Mouse (Mus musculus): ENCODE measurements around the gene Bmf. TPM values are rescaled to one million over a fixed set of nuclear protein-coding genes. Genes with fewer than 3 reads are reported as not detected.
A peak's percentile ranks its signal among the peaks of the same experiment; 100 is the strongest.

The Bmf gene
- polyA plus RNA-seq, 1 experiment from 2014 or later: 4.3 TPM

DNA sequence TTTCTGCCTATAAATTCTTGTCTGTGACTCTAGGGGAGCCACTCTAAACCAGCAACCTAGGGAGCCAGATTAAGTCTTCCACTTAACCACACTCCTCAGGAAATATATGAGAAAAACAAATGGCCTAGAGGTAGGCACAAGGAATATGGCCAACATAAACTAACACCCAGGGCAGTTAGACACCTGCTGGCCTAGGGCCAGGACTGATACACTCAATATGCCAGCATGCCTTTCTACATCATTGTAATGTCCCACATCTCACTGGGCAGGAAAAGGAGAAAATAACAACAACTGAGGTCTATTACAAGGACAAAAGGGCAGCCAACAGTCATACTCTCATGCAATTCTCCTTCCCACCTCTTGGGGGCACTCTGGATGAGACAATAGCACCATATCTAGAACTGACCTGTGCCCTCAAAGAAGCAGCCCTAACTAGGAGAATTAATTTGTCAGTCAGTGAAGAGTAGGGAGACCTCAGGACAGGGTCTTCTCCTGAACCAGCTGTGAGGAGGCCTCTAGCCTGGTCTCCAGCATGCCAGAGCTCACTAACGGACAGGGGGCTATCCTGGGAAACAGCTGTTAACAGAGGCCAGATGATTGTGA lies 6.4 kb downstream of the Bmf start:
- H3K27me3 ChIP-seq (replicated peaks): 0 out of 2 replicates have a peak, but pooled peaks cover 6% of the 10 kb centered on the region
- H3K4me3 ChIP-seq: no peak overlapping the region
- no peaks in the 10 kb centered on the region for H3K9me3 ChIP-seq
- H3K4me2 ChIP-seq: no peak overlapping the region
- peaks cover 34% of the 10 kb centered on the region for H3K4me1 ChIP-seq
- no peaks in the 10 kb centered on the region for H3K36me3 ChIP-seq (replicated peaks)
- ATAC-seq (replicated peaks): no peak
- WGBS: 93% methylated on average over 1 of the region's 1 CpGs
- no peak overlapping the region for H3K9ac ChIP-seq
- no peak overlapping the region for H3K27ac ChIP-seq

DNA sequence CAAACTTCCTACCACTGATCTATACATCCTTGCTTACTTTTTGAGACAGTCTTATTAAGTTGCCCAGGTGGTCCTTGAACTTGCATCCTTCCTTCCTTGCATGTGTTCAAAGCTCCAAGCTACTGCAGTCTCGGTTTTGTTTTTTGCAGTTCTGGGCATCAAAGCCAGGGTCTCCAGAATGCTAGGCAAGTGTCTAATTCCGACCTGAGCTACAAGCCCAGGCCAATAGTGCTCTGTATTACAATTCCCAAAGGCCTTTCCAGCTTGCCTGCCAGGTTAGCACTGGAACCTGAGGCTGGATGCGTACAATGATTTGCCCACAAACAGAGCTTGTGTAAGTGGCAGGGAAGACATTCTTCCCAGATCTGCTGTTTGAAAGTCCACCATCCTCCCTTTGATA lies 7.8 kb downstream of the Bmf start:
- Histone ChIP-seq H3K9ac (no peak overlapping the region), H3K4me2 (no peak overlapping the region), H3K27me3 (replicated peaks) (no peaks in the 10 kb centered on the region), H3K4me1 (peaks cover 28% of the 10 kb centered on the region), H3K27ac (no peak overlapping the region), H3K9me3 (no peaks in the 10 kb centered on the region), H3K4me3 (no peak overlapping the region), H3K36me3 (replicated peaks) (no peaks in the 10 kb centered on the region)
- ATAC-seq (replicated peaks): no peak
- 84% methylated on average over 3 of the region's 3 CpGs for WGBS

DNA sequence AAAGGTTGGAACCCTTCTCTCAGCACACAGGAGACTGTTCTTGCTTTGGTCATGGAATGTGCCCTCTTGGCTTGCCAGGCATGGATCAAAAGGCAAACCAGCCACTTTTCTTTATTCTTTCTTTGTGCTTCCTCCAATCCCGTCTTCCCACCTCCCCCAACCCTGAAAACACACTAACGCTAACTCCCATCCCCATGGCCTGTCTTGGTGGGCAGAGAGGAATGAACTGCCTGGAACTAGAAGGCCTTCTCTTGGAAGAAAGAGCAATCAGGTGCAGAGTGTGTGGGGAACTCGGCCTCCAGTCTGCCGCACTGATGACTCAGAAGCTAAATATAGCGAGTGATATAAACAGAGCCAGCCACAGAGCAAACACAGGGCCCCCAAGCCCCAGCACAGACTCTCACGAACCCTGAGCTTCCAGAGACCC lies 8.8 kb downstream of the Bmf start:
- peaks cover 23% of the 10 kb centered on the region for H3K4me1 ChIP-seq

DNA sequence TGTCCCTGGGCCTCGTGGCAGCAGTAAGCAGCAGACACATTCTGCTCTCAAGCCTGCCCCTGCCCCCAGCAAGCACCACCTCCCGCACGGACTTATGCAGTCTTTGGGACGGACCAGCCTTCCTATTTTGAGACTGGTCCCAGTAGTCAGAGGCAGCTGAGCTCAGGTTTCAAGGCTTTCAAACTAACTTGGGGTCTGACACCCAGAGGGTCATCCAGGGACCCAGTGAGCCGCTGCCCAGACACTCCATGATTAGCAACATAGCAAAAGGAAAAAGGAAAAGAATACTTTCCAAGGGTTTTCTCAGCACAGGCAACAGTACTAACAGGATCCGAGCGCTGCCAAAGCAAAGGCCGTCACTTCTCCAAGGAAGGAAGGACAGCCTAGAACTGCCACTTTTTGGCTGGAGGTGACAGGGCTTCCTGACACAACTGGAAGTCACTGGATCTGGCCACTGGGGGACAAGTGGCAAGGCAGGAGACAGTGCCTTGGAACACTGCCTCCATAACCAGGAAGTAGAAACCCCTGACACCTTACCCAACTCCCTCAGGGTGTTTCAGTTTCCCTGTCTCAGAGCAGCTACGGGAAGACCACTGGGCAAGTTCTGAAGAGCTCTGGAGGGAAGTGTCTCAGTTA lies 9.5 kb downstream of the Bmf start:
- H3K27ac ChIP-seq: no peak overlapping the region
- 52% methylated on average over 9 of the region's 9 CpGs for WGBS
- H3K9me3 ChIP-seq: no peaks in the 10 kb centered on the region
- H3K4me1 ChIP-seq: peaks cover 17% of the 10 kb centered on the region
- H3K9ac ChIP-seq: no peak overlapping the region
- no peaks in the 10 kb centered on the region for H3K27me3 ChIP-seq (replicated peaks)
- ATAC-seq (replicated peaks): no peak
- H3K36me3 ChIP-seq (replicated peaks): no peaks in the 10 kb centered on the region
- H3K4me3 ChIP-seq: no peak overlapping the region
- H3K4me2 ChIP-seq: no peak overlapping the region

More for the DNA sequence above, 8.8 kb downstream of the Bmf start:
- no peak overlapping the region for H3K4me2 ChIP-seq
- no peak overlapping the region for H3K27ac ChIP-seq
- H3K9me3 ChIP-seq: no peaks in the 10 kb centered on the region
- no peak for ATAC-seq (replicated peaks)
- WGBS: 60% methylated on average over 6 of the region's 6 CpGs
- no peak overlapping the region for H3K4me3 ChIP-seq
- H3K36me3 ChIP-seq (replicated peaks): no peaks in the 10 kb centered on the region
- no peak overlapping the region for H3K9ac ChIP-seq
- no peaks in the 10 kb centered on the region for H3K27me3 ChIP-seq (replicated peaks)

DNA sequence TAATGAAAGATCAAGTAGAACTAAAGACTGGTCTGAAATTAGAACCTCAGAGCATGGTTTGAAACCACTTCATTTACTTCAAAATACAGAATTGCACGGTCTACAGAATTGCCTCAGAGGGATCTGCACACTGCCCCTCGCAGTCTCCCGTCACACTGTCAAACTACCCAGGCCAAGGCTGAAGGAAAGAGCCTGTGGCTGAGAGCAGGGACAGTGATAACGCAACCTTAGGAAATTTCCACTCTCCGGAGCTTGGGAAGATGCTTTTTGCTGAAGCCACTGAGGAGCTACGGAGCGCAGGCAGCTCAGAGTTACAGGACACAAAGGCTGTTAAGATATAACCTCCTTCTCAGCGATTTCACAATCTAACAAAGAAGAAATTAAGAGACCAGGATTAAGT lies 10.4 kb downstream of the Bmf start:
- no peak for ATAC-seq (replicated peaks)
- Histone ChIP-seq H3K36me3 (replicated peaks) (no peaks in the 10 kb centered on the region), H3K4me3 (no peak overlapping the region), H3K4me1 (peaks cover 7% of the 10 kb centered on the region), H3K9ac (no peak overlapping the region), H3K9me3 (no peaks in the 10 kb centered on the region), H3K27me3 (replicated peaks) (no peaks in the 10 kb centered on the region), H3K4me2 (no peak overlapping the region), H3K27ac (no peak overlapping the region)
- 79% methylated on average over 8 of the region's 8 CpGs for WGBS

DNA sequence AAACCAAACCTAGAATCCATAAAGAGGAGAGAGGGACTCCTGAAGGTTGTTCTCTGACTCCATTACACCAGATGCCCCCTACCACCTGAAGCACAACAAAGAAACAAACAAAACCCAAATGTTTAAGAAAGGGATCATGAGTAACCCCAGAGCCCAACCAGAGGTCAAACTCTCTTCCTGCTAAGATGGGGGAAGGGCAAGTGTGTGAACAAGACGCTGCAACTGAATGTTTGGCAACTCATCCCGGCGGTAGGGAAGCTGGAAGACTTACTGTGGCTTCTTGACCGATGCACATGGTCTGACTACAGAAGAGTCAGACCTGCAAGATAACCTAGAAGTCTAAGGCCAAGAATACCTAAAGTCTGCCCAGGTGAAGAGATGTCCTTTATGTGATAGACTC lies 12.3 kb downstream of the Bmf start:
- H3K9me3 ChIP-seq: no peaks in the 10 kb centered on the region
- WGBS: 59% methylated on average over 4 of the region's 4 CpGs
- no peak overlapping the region for H3K9ac ChIP-seq
- H3K4me1 ChIP-seq: peaks cover 15% of the 10 kb centered on the region
- H3K27me3 ChIP-seq (replicated peaks): no peaks in the 10 kb centered on the region
- H3K36me3 ChIP-seq (replicated peaks): no peaks in the 10 kb centered on the region
- H3K4me2 ChIP-seq: no peak overlapping the region
- ATAC-seq (replicated peaks): no peak
- H3K27ac ChIP-seq: no peak overlapping the region
- H3K4me3 ChIP-seq: no peak overlapping the region

DNA sequence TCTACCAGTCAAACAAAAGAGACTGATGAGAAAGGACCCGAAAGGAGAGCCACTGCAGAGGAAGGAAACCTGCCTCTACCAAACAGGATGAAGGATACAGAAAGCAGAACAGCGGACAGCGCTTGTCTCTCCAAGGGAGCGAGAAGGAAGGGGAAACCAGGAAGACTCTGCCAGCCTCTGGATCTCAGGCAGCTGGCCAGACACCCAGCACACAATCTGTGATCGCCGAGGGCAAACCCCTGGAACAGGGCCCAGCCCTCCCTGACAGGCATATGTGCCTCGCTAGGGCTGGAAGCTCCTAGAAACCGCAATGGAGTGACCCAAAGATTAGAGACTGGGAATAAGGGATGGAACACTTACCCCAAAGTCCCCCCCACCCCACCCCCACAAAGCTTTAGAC lies 12.9 kb downstream of the Bmf start:
- no peak for ATAC-seq (replicated peaks)
- H3K4me3 ChIP-seq: no peak overlapping the region
- 73% methylated on average over 8 of the region's 8 CpGs for WGBS
- H3K9me3 ChIP-seq: no peaks in the 10 kb centered on the region
- H3K4me1 ChIP-seq: peaks cover 19% of the 10 kb centered on the region
- no peak overlapping the region for H3K27ac ChIP-seq
- H3K27me3 ChIP-seq (replicated peaks): no peaks in the 10 kb centered on the region
- H3K9ac ChIP-seq: no peak overlapping the region
- no peaks in the 10 kb centered on the region for H3K36me3 ChIP-seq (replicated peaks)
- H3K4me2 ChIP-seq: no peak overlapping the region

DNA sequence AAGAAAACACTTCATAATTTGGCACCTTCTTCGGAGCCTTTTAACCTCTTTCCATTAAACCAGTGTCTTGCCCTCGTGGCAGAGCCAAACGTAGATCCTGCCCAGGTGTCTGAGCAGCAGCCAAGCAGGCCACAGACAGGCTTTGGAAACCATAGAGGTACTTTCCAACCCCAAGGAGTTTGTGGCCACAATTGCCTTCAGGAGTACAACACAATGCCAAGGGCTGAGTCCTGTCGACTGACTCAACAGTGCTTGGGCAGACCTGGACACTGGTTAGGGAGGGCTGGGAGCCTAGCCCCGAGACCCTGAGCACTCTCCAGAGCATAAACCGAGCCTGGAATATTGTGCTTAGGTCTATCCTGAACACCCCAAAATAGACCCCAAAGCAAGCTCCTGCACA lies 13.4 kb downstream of the Bmf start:
- no peak overlapping the region for H3K9ac ChIP-seq
- H3K36me3 ChIP-seq (replicated peaks): no peaks in the 10 kb centered on the region
- 77% methylated on average over 6 of the region's 6 CpGs for WGBS
- no peaks in the 10 kb centered on the region for H3K27me3 ChIP-seq (replicated peaks)
- no peak for ATAC-seq (replicated peaks)
- no peak overlapping the region for H3K27ac ChIP-seq
- H3K4me2 ChIP-seq: no peak overlapping the region
- H3K4me1 ChIP-seq: peaks cover 21% of the 10 kb centered on the region
- no peaks in the 10 kb centered on the region for H3K9me3 ChIP-seq
- H3K4me3 ChIP-seq: no peak overlapping the region

DNA sequence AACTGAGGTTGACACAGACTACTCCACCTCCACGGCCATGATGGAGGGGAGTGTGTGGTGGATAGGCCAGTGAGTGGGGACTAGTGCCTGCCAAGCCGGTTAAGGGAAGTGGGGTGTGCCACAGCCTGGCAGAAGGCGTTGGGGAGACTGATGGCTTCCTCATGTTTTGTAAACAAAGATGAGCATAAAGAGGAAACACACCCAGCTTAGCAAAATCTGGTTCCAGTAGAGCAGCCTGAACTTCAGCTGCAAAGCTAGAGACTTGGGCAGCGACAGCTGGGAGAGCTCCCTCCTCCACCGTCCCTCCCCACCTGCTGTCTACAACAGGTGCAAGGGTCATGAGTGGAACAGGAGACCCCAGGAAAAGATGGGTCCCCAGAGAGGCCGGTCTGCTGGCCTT lies 15.5 kb downstream of the Bmf start:
- Histone ChIP-seq H3K27me3 (replicated peaks) (no peaks in the 10 kb centered on the region), H3K9ac (no peak overlapping the region), H3K4me2 (no peak overlapping the region), H3K36me3 (replicated peaks) (no peaks in the 10 kb centered on the region), H3K27ac (peak overlapping the region; percentile 55; the same call in 1 of the 2 replicates), H3K4me3 (no peak overlapping the region), H3K9me3 (no peaks in the 10 kb centered on the region), H3K4me1 (peaks cover 30% of the 10 kb centered on the region)
- WGBS: 69% methylated on average over 6 of the region's 6 CpGs
- no peak for ATAC-seq (replicated peaks)

DNA sequence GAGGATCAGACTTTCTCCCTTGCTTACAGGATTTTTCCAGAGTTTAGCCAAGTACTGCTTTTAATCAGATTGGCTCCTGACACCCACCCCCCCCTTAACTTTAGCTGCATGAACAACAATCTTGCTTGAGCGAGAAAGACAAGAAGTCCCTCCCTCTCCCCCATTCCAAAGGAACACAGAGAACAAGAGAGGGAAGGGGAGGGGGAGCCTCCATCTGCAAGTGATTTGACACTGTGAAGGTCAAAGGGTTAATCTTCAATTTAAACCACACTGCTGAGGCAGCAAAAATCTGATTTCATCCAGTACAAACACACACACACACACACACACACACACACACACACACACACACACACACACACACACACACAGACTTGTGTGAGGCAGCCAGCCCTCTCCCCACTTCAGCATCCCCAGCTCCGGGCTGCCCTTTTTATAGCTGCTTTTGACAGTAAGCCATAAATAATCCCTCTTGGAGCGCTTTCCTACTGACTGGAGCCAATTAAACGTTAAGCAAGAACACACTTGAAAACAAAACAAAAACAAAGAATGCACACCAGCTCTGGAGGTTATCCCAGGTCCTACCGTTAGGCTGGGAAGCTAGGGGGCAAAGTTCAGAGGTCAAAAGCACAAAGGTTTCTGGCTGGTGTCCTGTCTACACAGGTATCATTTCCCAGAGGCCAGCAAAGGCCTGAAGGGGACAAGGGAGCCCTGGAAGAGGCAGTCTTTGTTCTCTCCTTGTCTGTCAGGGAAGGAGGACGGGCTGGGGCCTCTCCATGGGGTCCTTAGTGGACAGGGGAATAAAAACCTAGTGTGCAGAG lies 16.4 kb downstream of the Bmf start:
- no peaks in the 10 kb centered on the region for H3K27me3 ChIP-seq (replicated peaks)
- H3K9ac ChIP-seq: no peak overlapping the region
- no peak overlapping the region for H3K4me2 ChIP-seq
- peak overlapping the region; percentile 55; the same call in 1 of the 2 replicates for H3K27ac ChIP-seq
- no peaks in the 10 kb centered on the region for H3K9me3 ChIP-seq
- 6% methylated on average over 6 of the region's 6 CpGs for WGBS
- H3K36me3 ChIP-seq (replicated peaks): no peaks in the 10 kb centered on the region
- ATAC-seq (replicated peaks): peak; percentile 55
- peaks cover 30% of the 10 kb centered on the region for H3K4me1 ChIP-seq
- no peak overlapping the region for H3K4me3 ChIP-seq

DNA sequence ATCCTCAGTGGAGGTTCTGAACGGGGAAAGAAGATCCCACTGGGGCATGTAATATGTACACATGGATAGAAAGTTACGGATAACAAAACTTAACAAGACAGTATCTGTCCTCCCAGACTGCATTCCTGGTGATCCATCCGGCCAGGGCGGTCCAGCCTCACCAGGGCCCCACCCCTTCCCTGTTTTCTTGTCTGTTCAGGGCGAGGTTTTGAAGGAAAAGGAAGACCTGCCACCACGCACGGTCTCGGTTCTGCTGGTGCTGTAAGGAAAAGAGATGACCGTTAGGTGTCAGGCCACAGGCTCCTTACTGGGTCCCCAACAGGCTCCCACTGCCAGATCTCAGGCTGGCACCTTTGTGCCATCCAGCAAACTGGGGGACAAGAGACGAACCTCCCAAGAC lies 17.1 kb downstream of the Bmf start:
- no peak for ATAC-seq (replicated peaks)
- Histone ChIP-seq H3K9ac (no peak overlapping the region), H3K4me3 (no peak overlapping the region), H3K4me1 (peaks cover 30% of the 10 kb centered on the region), H3K9me3 (no peaks in the 10 kb centered on the region), H3K36me3 (replicated peaks) (no peaks in the 10 kb centered on the region), H3K27ac (peak overlapping the region; percentile 55; the same call in 1 of the 2 replicates), H3K4me2 (no peak overlapping the region), H3K27me3 (replicated peaks) (no peaks in the 10 kb centered on the region)
- 25% methylated on average over 10 of the region's 10 CpGs for WGBS

DNA sequence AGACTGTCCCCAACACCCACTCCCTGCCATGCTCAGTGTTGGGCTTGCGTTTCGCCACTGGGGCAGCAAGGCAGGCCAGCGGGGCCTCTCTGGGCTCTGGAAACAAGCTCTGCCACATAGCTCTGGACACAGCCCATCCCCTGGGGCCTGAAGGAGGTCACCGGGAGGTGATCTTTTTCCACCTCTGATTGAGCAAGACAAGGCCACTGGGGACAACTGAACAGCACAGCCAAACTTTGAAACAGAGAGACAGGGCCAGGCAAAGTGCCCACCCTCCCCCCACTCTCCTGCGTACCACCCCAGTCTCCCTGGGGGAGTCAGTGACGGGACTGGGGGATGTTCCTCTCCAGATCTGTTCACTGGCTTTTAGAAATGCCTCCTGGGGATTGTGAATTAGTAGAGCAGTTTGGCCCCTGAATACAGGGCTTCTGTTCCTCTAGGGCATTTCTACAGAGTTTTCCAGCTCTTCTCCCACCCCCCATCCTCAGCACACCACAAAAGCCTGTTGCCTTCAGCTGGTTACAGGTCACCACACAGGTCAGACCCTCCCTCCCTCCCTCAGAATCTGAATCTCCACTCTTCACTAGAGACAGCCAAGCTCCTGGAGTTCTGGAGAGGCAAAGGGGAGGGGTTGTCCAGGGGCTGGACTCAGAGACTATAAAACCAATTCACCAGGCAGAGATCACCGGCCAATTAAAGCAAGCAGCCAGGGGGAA lies 19.9 kb downstream of the Bmf start:
- 0 out of 2 replicates have a peak, but pooled peaks have one; percentile 12 for ATAC-seq (replicated peaks)
- Histone ChIP-seq H3K27me3 (replicated peaks) (no peaks in the 10 kb centered on the region), H3K9ac (no peak overlapping the region), H3K36me3 (replicated peaks) (no peaks in the 10 kb centered on the region), H3K4me2 (no peak overlapping the region), H3K4me1 (peaks cover 30% of the 10 kb centered on the region), H3K4me3 (no peak overlapping the region), H3K27ac (no peak overlapping the region), H3K9me3 (no peaks in the 10 kb centered on the region)
- 14% methylated on average over 7 of the region's 7 CpGs for WGBS

All from midbrain, embryonic 15.5 days (tissue).